Mouse (Mus musculus) heart, postnatal 0 days (tissue): ENCODE results near the gene Nt5c1a. TPM values are rescaled to one million over a fixed set of nuclear protein-coding genes. Genes with fewer than 3 reads are reported as not detected.

Experiments
- ATAC-seq: fragments of 200-750 bp; cut with Nextera tagmentation; 2 replicates; pipeline ENCODE4 v1.8.0; 2017; ENCODE audit warnings: low read depth, moderate number of reproducible peaks, moderate library complexity; ENCODE audit not compliant: insufficient read depth
- DNase-seq: peaks from one replicate; pipeline ENCODE4 v3.0.0-alpha.2; 2016; ENCODE audit warnings: low spot score
- H3K27ac ChIP-seq: fragments of 300-500 bp; sonication (generic); 2 replicates; pipeline ENCODE4 v1.5.1; 2014; ENCODE audit warnings: low read depth, mild to moderate bottlenecking
- H3K27me3 ChIP-seq: fragments of 300-500 bp; sonication (generic); 2 replicates; pipeline ENCODE4 v1.6.1; 2014; ENCODE audit warnings: low read length, mixed read lengths; ENCODE audit not compliant: control insufficient read depth, insufficient read depth
- H3K36me3 ChIP-seq: fragments of 300-500 bp; sonication (generic); replicated peaks from 2 replicates; pipeline ENCODE4 v1.6.1; 2014; ENCODE audit warnings: low read length, mixed read lengths; ENCODE audit not compliant: control insufficient read depth, insufficient read depth
- H3K4me1 ChIP-seq: fragments of 300-500 bp; sonication (generic); 2 replicates; pipeline ENCODE4 v1.6.1; 2014; ENCODE audit warnings: antibody characterized with exemption; ENCODE audit not compliant: control insufficient read depth, insufficient read depth
- H3K4me2 ChIP-seq: fragments of 300-500 bp; sonication (generic); 2 replicates; pipeline ENCODE4 v1.6.1; 2014; ENCODE audit warnings: low read depth, mild to moderate bottlenecking, low read length, moderate library complexity
- H3K4me3 ChIP-seq: fragments of 300-500 bp; sonication (generic); 2 replicates; pipeline ENCODE4 v1.5.1; 2014; ENCODE audit warnings: low read depth, low read length
- H3K9ac ChIP-seq: fragments of 300-500 bp; sonication (generic); replicated peaks from 2 replicates; pipeline ENCODE4 v1.6.1; 2014; ENCODE audit warnings: low read depth, low read length, mixed read lengths
- H3K9me3 ChIP-seq: fragments of 300-500 bp; sonication (generic); replicated peaks from 2 replicates; pipeline ENCODE4 v1.6.1; 2016; ENCODE audit warnings: low read length; ENCODE audit not compliant: control insufficient read depth
- CTCF ChIP-seq: IDR thresholded peaks from 2 replicates; pipeline ENCODE4 v1.5.1; 2016; ENCODE audit warnings: antibody characterized with exemption, control low read depth, low read depth
- EP300 ChIP-seq: IDR thresholded peaks from 2 replicates; pipeline ENCODE4 v1.6.1; 2016; ENCODE audit warnings: antibody characterized with exemption, low read depth
- WGBS: fragments of 180-500 bp; shearing (Covaris S2); extraction: QIAGEN DNeasy Blood & Tissue Kit; methylation state at CpG from one replicate; pipeline ENCODE4 v1.1.7; 2014; 5-methylcytosine and 5-hydroxymethylcytosine counted together
- polyA plus RNA-seq: library from polyadenylated mRNA; unstranded; fragments of >200 nt; fragmentation: Nextera tagmentation; extraction: Ambion mirVana; gene quantifications from 2 replicates; pipeline ENCODE4 v1.2.1, GENCODE M21; 2015
- total RNA-seq: library from RNA; depleted of rRNA; stranded (reverse); fragments of >200 nt; gene quantifications from 2 replicates; pipeline ENCODE4 v1.2.3, GENCODE M21; 2014; ENCODE audit warnings: low replicate concordance

Gene Nt5c1a
- total and polyA plus RNA-seq, 2 experiments from 2014 or later = 1.7 to 3.4 TPM

DNA sequence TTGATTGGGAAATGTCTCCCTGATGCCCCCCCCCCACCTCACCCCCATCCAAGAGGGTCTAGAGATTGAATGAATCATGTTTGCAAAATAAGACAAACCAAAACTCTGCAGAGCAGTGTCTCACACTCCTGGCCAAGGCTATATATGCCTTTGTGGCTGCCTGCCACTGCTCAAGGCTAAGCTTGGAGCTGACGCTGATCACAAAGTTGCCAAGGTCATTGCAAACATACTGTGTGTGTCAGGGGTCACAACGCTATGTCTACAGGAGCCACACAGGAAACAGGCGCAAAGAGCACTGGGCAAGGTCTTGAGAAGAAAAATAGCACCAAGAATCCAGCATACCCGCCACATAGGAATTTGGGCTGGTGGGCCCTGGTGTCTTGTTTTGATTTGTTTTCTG lies 19.3 kb downstream of the Nt5c1a start:
- Histone ChIP-seq H3K4me2 (no peak overlapping the region), H3K9me3 (no peaks in the 10 kb centered on the region), H3K36me3 (no peaks in the 10 kb centered on the region), H3K9ac (no peak overlapping the region), H3K4me3 (no peak overlapping the region), H3K4me1 (peaks cover 9% of the 10 kb centered on the region; the same call in 1 of the 2 replicates), H3K27ac (0 out of 2 replicates have a peak overlapping the region, but pooled peaks have one; percentile 18), H3K27me3 (no peaks in the 10 kb centered on the region)
- 56% methylated on average over 4 of the region's 4 CpGs for WGBS
- DNase-seq (no peak), ATAC-seq (peak; percentile 59)
- TF ChIP-seq CTCF = no peak
- TF ChIP-seq EP300 = no peak

DNA sequence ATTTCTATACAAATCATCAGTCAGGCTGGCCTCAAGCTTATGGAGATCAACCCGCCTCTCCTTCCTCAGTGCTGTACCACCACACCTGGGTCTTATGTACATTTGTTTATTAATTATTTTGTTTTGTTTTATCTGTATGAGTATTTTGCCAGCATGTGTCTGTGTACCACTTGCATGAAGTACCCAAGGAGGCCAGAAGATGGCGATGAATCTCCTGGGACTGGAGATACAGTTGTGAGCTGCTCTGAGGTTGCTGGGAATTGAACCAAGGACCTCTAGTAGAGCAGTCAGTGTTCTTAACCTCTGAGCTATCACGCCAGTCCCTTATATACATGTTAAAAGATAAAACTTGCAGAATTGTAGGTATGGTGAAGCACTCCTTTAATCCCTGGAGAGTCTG lies 22.0 kb downstream of the Nt5c1a start:
- H3K36me3 ChIP-seq = no peaks in the 10 kb centered on the region
- ATAC-seq = no peak
- TF ChIP-seq EP300 = no peak
- peak; percentile 38 for TF ChIP-seq CTCF

DNA sequence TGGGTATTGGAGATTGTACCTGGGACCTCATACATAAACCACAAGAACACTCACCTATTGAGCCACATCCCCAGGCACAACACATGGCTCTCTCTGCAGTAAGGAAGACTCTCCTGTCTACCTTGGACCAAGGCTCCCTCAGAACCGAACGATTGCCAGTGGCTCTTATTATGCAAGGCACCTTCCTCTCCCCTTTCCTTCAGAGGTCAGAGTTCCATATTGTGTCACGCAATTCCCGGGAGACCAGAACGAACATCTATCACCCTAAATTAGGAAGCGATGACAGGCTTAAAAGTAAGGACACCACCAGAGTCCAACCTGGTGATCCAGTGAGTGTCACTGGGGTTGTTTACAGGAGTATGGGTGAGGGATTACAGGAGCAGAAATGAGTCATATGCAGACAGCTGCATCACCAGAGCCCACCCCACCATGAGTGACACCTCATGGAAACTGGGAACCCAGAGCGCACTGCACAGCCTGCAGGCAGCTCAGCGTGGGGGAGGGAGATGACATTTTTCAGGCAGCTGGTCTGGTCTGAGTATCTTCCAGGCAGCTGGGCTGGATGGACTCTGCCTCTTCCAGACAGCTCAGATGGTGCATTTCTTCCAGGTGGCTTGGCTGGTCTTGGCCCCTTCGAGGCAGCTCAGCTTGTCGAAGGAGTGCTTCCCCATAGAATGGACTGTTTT lies 24.6 kb downstream of the Nt5c1a start:
- no peak overlapping the region for H3K4me2 ChIP-seq
- no peak overlapping the region for H3K27ac ChIP-seq
- no peak overlapping the region for H3K9ac ChIP-seq
- peaks cover 17% of the 10 kb centered on the region for H3K4me1 ChIP-seq
- no peak for TF ChIP-seq EP300
- no peak for TF ChIP-seq CTCF
- no peaks in the 10 kb centered on the region for H3K36me3 ChIP-seq
- no peak for DNase-seq
- no peak overlapping the region for H3K4me3 ChIP-seq
- ATAC-seq = peak; percentile 37
- no peaks in the 10 kb centered on the region for H3K9me3 ChIP-seq
- WGBS = 34% methylated on average over 10 of the region's 10 CpGs
- no peaks in the 10 kb centered on the region for H3K27me3 ChIP-seq

More for the DNA sequence above, 22.0 kb downstream of the Nt5c1a start:
- no peak overlapping the region for H3K4me3 ChIP-seq
- no peaks in the 10 kb centered on the region for H3K9me3 ChIP-seq
- H3K27me3 ChIP-seq = no peaks in the 10 kb centered on the region
- peaks cover 19% of the 10 kb centered on the region for H3K4me1 ChIP-seq
- H3K27ac ChIP-seq = no peak overlapping the region
- DNase-seq = no peak
- 75% methylated on average over 3 of the region's 3 CpGs for WGBS
- H3K9ac ChIP-seq = no peak overlapping the region
- no peak overlapping the region for H3K4me2 ChIP-seq

DNA sequence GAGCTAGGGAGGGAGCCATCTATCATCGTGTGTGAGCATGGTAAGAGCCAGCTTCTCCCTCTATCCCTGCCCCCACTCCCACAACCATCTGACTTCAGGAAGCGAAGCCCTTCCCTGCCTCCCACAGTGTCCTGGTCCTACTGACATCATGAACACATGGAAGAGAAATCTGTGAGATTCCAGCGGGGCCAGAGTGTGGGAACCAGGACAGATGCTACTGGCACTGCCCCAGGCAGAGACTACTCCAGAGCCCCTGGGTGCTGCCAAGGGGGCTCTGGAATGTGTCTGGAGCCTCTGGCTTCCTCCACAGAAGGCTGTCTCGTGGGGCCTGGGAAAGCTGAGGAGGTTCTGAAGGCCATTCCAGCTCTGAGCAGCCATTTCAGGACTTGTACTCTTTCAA lies 26.4 kb downstream of the Nt5c1a start:
- Histone ChIP-seq H3K4me2 (no peak overlapping the region), H3K9me3 (no peaks in the 10 kb centered on the region), H3K4me3 (no peak overlapping the region), H3K4me1 (peaks cover 17% of the 10 kb centered on the region), H3K9ac (no peak overlapping the region), H3K27me3 (no peaks in the 10 kb centered on the region), H3K36me3 (no peaks in the 10 kb centered on the region), H3K27ac (peak overlapping the region; percentile 26; the same call in 1 of the 2 replicates)
- ATAC-seq (peak; percentile 61), DNase-seq (peak; percentile 57)
- 18% methylated on average over 4 of the region's 4 CpGs for WGBS
- no peak for TF ChIP-seq EP300
- no peak for TF ChIP-seq CTCF

DNA sequence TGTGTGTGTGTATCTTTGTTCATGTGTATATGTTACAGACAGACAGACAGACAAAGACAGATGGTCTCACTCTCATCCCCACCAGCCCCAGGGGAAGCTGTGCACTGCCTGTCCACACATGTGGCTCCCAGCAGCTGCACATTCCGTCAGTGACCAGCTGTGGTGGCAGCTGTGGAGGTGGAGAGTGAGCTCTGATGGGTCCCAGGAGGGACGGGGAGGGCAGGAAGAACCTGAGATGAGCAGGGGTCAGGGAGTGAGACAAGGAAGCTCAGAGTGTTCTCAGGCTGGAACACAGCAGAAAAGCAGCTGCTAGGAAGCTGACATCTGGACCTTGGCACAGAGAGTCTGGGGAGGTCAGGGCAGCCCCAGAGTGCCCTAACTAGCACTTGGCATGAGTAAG lies 27.0 kb downstream of the Nt5c1a start:
- H3K27me3 ChIP-seq = no peaks in the 10 kb centered on the region
- DNase-seq (no peak), ATAC-seq (peak; percentile 28; the same call in 1 of the 2 replicates)
- WGBS = 25% methylated on average over 2 of the region's 2 CpGs
- TF ChIP-seq CTCF = no peak
- no peak overlapping the region for H3K4me3 ChIP-seq
- no peak overlapping the region for H3K9ac ChIP-seq
- H3K27ac ChIP-seq = 0 out of 2 replicates have a peak overlapping the region, but pooled peaks have one; percentile 26
- H3K4me1 ChIP-seq = peaks cover 21% of the 10 kb centered on the region
- H3K36me3 ChIP-seq = no peaks in the 10 kb centered on the region
- no peak overlapping the region for H3K4me2 ChIP-seq
- H3K9me3 ChIP-seq = no peaks in the 10 kb centered on the region

DNA sequence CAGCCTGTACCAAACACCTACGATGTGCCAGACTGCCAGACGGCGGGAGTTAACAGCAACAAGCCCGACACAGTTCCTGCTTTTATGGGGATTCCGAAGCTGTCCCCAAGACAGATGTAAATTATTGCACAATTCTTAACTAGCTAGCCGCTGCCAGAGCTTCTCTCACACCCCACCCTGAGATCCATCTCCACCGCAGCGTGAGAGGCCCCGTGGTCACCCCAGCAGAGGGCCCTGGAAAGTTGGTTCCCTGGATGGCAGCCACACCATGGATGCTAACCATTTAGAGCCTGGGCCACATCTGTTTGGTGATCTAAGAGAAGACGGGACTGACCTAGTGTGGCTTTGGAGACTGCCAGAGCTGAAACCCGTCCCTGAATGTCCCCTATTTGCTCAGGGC lies 27.9 kb downstream of the Nt5c1a start:
- Histone ChIP-seq H3K36me3 (no peaks in the 10 kb centered on the region), H3K4me1 (peaks cover 30% of the 10 kb centered on the region), H3K9ac (no peak overlapping the region), H3K4me2 (no peak overlapping the region), H3K27ac (no peak overlapping the region), H3K9me3 (no peaks in the 10 kb centered on the region), H3K4me3 (no peak overlapping the region), H3K27me3 (no peaks in the 10 kb centered on the region)
- ATAC-seq = no peak
- TF ChIP-seq EP300 = no peak
- TF ChIP-seq CTCF = no peak
- DNase-seq = no peak
- 73% methylated on average over 11 of the region's 11 CpGs for WGBS
